Mouse (Mus musculus) spleen, adult 2 months (tissue): Measurements from ENCODE around the gene Zfp831. TPM values are rescaled to one million over a fixed set of nuclear protein-coding genes. Genes with fewer than 3 reads are reported as not detected.

Source experiments
- DNase-seq, 2 experiments: peaks; one replicate each; pipeline versions ENCODE4 v3.0.0 to v3.0.0-alpha.2; 2012 to 2021; ENCODE audit warnings: low spot score in 2 of 2, low read depth in 1 of 2
- H3K27ac ChIP-seq: fragments of 200-500 bp; 2 replicates; pipeline ENCODE4 v1.5.1; 2012; ENCODE audit warnings: low read length, inconsistent platforms; ENCODE audit not compliant: insufficient read depth
- H3K27me3 ChIP-seq: fragments of 200-500 bp; 2 replicates; pipeline ENCODE4 v1.6.1; 2012; ENCODE audit warnings: mild to moderate bottlenecking, moderate library complexity, low read length, inconsistent platforms; ENCODE audit not compliant: control insufficient read depth, insufficient read depth
- H3K36me3 ChIP-seq: fragments of 200-500 bp; 2 replicates; pipeline ENCODE4 v1.6.1; 2012; ENCODE audit warnings: mild to moderate bottlenecking, low read length, inconsistent platforms; ENCODE audit not compliant: control insufficient read depth, insufficient read depth
- H3K4me1 ChIP-seq: fragments of 200-500 bp; 2 replicates; pipeline ENCODE4 v1.6.1; 2011; ENCODE audit warnings: inconsistent platforms; ENCODE audit not compliant: control insufficient read depth, insufficient read depth, insufficient read length
- H3K4me3 ChIP-seq: fragments of 200-500 bp; 2 replicates; pipeline ENCODE4 v1.5.1; 2011; ENCODE audit warnings: mild to moderate bottlenecking, inconsistent platforms; ENCODE audit not compliant: insufficient read depth, insufficient read length; ENCODE audit errors: extremely low read depth
- CTCF ChIP-seq: fragments of 200-500 bp; IDR thresholded peaks from 2 replicates; pipeline ENCODE4 v1.5.1; 2011; ENCODE audit warnings: mild to moderate bottlenecking, inconsistent platforms; ENCODE audit not compliant: insufficient read depth, insufficient read length, insufficient replicate concordance; ENCODE audit errors: extremely low read depth
- POLR2A ChIP-seq: fragments of 200-500 bp; IDR thresholded peaks from 2 replicates; pipeline ENCODE4 v1.6.1; 2011; ENCODE audit warnings: low read depth, low read length, inconsistent platforms
- WGBS: fragments of 180-500 bp; shearing (Covaris S2); methylation state at CpG from one replicate; pipeline ENCODE4 v1.1.7; 2018; 5-methylcytosine and 5-hydroxymethylcytosine counted together
- polyA plus RNA-seq: library from polyadenylated mRNA; depleted of rRNA; stranded (reverse); fragments of >200 nt; gene quantifications from 2 replicates; pipeline ENCODE4 v1.2.3, GENCODE M21; 2012

The Zfp831 gene
- polyA plus RNA-seq, 1 experiment = 6.7 TPM

DNA sequence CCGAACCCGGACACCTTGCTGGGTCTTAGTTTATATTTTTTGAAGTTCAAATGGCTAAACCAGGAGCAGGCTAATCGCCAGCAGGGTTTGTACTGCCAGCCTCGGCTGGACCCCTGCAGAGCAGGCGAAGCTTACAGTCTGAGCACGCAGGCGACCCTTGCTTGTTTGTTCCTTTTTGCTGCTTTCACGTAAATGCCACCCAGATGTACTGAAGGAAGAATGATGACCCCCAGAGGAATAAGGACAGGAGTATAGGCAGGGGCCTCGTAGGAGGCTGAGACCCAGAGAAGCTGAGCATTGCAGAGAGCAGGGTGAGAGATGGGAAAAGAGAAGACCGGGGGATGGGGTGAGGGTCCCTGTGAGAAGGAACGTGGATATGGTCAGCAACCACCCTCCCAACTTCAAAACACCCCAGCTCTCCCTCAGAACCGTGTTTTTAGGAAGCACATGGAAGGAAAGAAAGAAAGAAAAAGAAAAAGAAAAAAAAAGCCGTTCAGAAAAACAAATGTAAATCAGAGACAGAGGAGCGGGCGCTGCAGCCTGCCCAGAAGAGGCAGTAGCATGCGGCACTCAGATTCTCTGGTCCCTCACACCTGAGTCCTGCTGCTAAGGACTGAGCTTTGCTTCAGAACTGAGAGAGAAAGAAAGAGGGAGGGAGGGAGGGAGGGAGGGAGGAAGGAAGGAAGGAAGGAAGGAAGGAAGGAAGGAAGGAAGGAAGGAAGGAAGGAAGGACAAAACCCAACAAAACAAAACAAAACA is 31.1 kb downstream of the Zfp831 start:
- Histone ChIP-seq H3K4me3 (no peak overlapping the region), H3K4me1 (no peaks in the 10 kb centered on the region; the same call in 1 of the 2 replicates), H3K36me3 (peaks cover 8% of the 10 kb centered on the region; the same call in 1 of the 2 replicates), H3K27me3 (no peaks in the 10 kb centered on the region), H3K27ac (no peak overlapping the region)
- WGBS = 70% methylated on average over 16 of the region's 16 CpGs
- TF ChIP-seq CTCF (no peak), POLR2A (no peak)
- DNase-seq = no peak

DNA sequence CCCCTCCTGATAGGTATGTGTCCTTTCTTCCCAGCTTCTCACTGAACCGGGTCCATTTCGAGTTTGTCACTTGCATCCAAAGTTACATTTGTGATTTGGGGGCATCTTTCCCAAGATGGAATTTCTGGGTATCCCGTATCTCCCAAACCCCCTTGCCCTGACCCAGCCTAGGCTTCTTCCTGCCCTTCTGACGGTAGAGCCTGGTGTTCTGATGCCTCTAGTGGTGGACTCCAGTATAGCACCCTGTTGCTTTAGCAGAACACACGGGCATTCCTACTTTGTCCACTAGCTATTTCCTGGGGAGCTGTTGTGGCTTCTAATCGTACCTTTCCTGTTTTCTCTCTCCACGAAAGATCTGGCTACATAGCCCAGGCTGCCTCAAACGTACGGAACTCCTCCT is 32.3 kb downstream of the Zfp831 start:
- peak; percentile 49 to 69 for DNase-seq
- TF ChIP-seq CTCF = peak; percentile 63; the same call in 1 of the 2 replicates
- TF ChIP-seq POLR2A = no peak
- peaks cover 7% of the 10 kb centered on the region; the same call in 1 of the 2 replicates for H3K36me3 ChIP-seq
- WGBS = 16% methylated on average over 9 of the region's 9 CpGs
- H3K27me3 ChIP-seq = no peaks in the 10 kb centered on the region
- H3K27ac ChIP-seq = no peak overlapping the region
- H3K4me3 ChIP-seq = no peak overlapping the region
- no peaks in the 10 kb centered on the region; the same call in 1 of the 2 replicates for H3K4me1 ChIP-seq

DNA sequence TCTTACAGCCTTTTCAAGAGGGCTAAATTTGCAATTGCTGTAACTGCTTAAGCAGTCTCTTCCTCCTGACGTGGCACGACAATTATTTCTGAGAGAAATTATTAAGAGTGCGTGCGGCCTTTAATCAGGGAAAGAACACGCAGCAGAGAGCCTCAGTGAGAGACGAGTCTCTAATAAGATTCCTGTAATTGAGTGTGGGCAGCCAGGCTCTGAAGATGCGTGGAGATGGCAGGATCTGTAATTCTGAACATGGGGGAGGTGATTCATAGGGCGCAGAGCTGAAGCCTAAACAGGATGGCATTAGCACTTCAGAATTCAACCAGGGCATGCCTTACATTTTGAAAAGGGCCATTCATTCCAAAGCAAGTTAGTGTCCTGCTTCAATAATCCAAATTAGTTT is 58.0 kb downstream of the Zfp831 start:
- WGBS = 95% methylated on average over 8 of the region's 8 CpGs
- H3K36me3 ChIP-seq = peaks cover 31% of the 10 kb centered on the region

DNA sequence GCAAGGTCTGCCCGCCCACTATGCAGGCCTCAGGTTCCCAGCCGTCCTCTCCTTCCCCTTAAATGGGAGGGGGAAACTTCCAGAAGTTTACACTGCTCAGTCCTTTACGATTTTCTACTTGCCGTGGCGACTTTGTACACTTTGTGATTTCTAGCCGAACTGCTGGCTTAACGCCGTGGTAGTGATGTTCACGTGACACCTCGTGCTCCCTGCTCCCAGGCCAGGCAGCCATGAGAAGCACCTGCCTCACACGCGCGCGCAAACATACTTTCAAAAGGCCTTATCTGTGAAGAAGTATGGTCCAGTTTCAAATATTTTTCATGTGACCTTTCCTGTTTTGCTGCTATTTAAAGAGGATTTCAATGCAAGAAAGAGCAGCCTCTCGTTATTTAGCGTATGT is 63.8 kb downstream of the Zfp831 start:
- DNase-seq = no peak
- WGBS = 94% methylated on average over 16 of the region's 16 CpGs
- Histone ChIP-seq H3K36me3 (peaks cover 24% of the 10 kb centered on the region), H3K4me3 (no peak overlapping the region), H3K27me3 (no peaks in the 10 kb centered on the region), H3K27ac (no peak overlapping the region), H3K4me1 (no peaks in the 10 kb centered on the region)
- TF ChIP-seq CTCF = no peak
- TF ChIP-seq POLR2A = no peak

More for the DNA sequence above, 58.0 kb downstream of the Zfp831 start:
- no peaks in the 10 kb centered on the region for H3K4me1 ChIP-seq
- H3K27ac ChIP-seq = no peak overlapping the region
- no peak for TF ChIP-seq CTCF
- TF ChIP-seq POLR2A = no peak
- H3K4me3 ChIP-seq = no peak overlapping the region
- H3K27me3 ChIP-seq = no peaks in the 10 kb centered on the region
- no peak for DNase-seq

DNA sequence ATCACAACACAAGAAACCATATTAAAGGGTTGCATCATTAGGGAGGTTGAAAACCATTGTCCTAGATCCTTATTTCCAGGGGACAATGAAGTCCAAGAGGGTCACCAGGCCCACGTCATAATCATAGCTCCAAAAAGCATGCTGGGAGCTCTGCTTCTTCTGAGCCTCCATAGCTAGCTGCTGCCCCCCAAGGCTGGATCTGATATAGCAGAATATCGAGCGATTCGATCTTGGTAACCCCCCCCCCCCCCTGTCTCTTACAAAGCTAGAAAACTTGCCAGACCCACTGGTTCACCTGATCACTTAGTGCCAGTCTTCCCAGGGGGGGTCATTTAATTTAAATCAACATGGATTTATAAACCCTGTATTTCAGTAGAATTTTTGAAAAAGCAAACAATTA is 65.3 kb downstream of the Zfp831 start:
- no peak for TF ChIP-seq CTCF
- no peak for TF ChIP-seq POLR2A
- H3K36me3 ChIP-seq = peaks cover 23% of the 10 kb centered on the region
- DNase-seq = no peak
- no peak overlapping the region for H3K4me3 ChIP-seq
- no peaks in the 10 kb centered on the region for H3K27me3 ChIP-seq
- H3K27ac ChIP-seq = no peak overlapping the region
- WGBS = 72% methylated on average over 4 of the region's 4 CpGs
- no peaks in the 10 kb centered on the region for H3K4me1 ChIP-seq

DNA sequence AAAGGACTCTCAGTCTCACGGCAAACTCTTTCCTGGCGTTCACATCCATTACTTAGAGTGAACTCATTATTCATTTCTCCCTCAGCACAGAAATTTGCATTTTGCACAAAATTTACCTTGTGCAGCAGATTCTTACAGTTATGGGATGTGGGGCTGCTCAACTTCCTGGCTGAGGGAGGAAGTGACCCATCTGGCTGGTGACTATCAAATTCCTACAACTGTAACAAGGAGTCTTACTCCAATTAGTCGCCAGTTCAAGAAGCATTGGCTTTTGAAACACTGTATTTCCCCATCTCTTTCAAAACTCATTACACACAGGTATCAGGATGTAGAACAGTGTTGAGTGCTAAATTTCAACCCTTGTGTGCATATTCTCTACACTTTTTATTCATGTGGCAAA is 66.9 kb downstream of the Zfp831 start:
- no peaks in the 10 kb centered on the region for H3K27me3 ChIP-seq
- peaks cover 13% of the 10 kb centered on the region for H3K36me3 ChIP-seq
- 54% methylated on average over 3 of the region's 3 CpGs for WGBS
- no peaks in the 10 kb centered on the region for H3K4me1 ChIP-seq
- no peak overlapping the region for H3K4me3 ChIP-seq
- no peak overlapping the region for H3K27ac ChIP-seq
- no peak for DNase-seq
- TF ChIP-seq CTCF = no peak
- no peak for TF ChIP-seq POLR2A

DNA sequence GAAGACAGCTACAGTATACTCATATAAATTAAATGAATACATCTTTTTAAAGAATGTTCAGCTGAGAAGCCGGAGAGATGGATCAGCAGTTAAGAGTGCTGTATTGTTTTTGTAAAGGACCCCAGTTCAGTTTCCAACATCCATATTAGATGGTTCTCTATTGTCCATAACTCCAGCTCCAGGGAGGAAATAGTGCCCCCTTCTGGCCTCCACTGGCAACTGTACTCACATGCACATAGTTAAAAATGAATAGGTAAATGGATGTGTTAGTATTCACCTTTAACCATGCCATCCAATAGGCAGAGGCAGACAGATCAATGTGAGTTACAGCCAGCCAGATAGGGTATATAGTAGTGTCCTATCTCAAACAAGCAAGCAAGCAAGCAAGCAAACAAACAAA is 68.7 kb downstream of the Zfp831 start:
- no peaks in the 10 kb centered on the region; the same call in 1 of the 2 replicates for H3K36me3 ChIP-seq
- H3K4me1 ChIP-seq = no peaks in the 10 kb centered on the region
- H3K4me3 ChIP-seq = no peak overlapping the region
- no peak overlapping the region for H3K27ac ChIP-seq
- WGBS = 92% methylated on average over 1 of the region's 1 CpGs
- TF ChIP-seq POLR2A = no peak
- H3K27me3 ChIP-seq = no peaks in the 10 kb centered on the region
- no peak for DNase-seq
